Mouse (Mus musculus) intestine, embryonic 14.5 days (tissue): Measurements from ENCODE around the gene Grem2. TPM values are rescaled to one million over a fixed set of nuclear protein-coding genes. Genes with fewer than 3 reads are reported as not detected.

ENCODE experiments used
- ATAC-seq: fragments of 200-750 bp; cut with Nextera tagmentation; replicated peaks from 2 replicates; pipeline ENCODE4 v1.8.0; 2017; ENCODE audit warnings: low read depth, moderate number of reproducible peaks, moderate TSS enrichment, moderate library complexity; ENCODE audit not compliant: low FRiP score, low TSS enrichment
- DNase-seq: peaks from one replicate; pipeline ENCODE4 v3.0.0-alpha.2; 2018; ENCODE audit warnings: low spot score
- H3K27ac ChIP-seq: fragments of 300-500 bp; sonication (generic); 2 replicates; pipeline ENCODE4 v1.5.1; 2014; ENCODE audit warnings: low read depth, mild to moderate bottlenecking, control low read depth
- H3K27me3 ChIP-seq: fragments of 300-500 bp; sonication (generic); replicated peaks from 2 replicates; pipeline ENCODE4 v1.6.1; 2014; ENCODE audit warnings: low read length, control low read depth; ENCODE audit not compliant: control insufficient read depth, insufficient read depth
- H3K36me3 ChIP-seq: fragments of 300-500 bp; sonication (generic); 2 replicates; pipeline ENCODE4 v1.6.1; 2014; ENCODE audit warnings: low read length, control low read depth; ENCODE audit not compliant: control insufficient read depth, insufficient read depth
- H3K4me1 ChIP-seq: fragments of 300-500 bp; sonication (generic); replicated peaks from 2 replicates; pipeline ENCODE4 v1.6.1; 2014; ENCODE audit warnings: low read length, control low read depth, mixed read lengths; ENCODE audit not compliant: control insufficient read depth, insufficient read depth
- H3K4me2 ChIP-seq: fragments of 300-500 bp; sonication (generic); 2 replicates; pipeline ENCODE4 v1.6.1; 2014; ENCODE audit warnings: low read length
- H3K4me3 ChIP-seq: fragments of 300-500 bp; sonication (generic); 2 replicates; pipeline ENCODE4 v1.5.1; 2014; ENCODE audit warnings: low read depth, low read length, control low read depth, mixed read lengths
- H3K9ac ChIP-seq: fragments of 300-500 bp; sonication (generic); 2 replicates; pipeline ENCODE4 v1.6.1; 2014; ENCODE audit warnings: mild to moderate bottlenecking, low read length
- H3K9me3 ChIP-seq: fragments of 300-500 bp; sonication (generic); 2 replicates; pipeline ENCODE4 v1.6.1; 2016; ENCODE audit warnings: low read length, control low read depth; ENCODE audit not compliant: control insufficient read depth
- WGBS: fragments of 180-500 bp; shearing (Covaris S2); extraction: QIAGEN DNeasy Blood & Tissue Kit; methylation state at CpG from one replicate; pipeline ENCODE4 v1.1.7; 2014; 5-methylcytosine and 5-hydroxymethylcytosine counted together
- polyA plus RNA-seq: library from polyadenylated mRNA; unstranded; fragments of >200 nt; fragmentation: Nextera tagmentation; extraction: Ambion mirVana; gene quantifications from 2 replicates; pipeline ENCODE4 v1.2.1, GENCODE M21; 2014

Gene Grem2
- polyA plus RNA-seq, 1 experiment from 2014 or later, result 3.6 TPM

GRCm38 (mm10) chr1:174844786-174845185 lies 76.8 kb downstream of the Grem2 start:
- ATAC-seq, result no peak
- Histone ChIP-seq H3K4me3 (no peak overlapping the region), H3K9ac (no peak overlapping the region), H3K4me1 (no peaks in the 10 kb centered on the region), H3K9me3 (no peaks in the 10 kb centered on the region), H3K36me3 (no peaks in the 10 kb centered on the region), H3K27me3 (no peaks in the 10 kb centered on the region), H3K27ac (no peak overlapping the region), H3K4me2 (no peak overlapping the region)
- WGBS, result 81% methylated on average over 6 of the region's 6 CpGs
- DNase-seq, result no peak

DNA sequence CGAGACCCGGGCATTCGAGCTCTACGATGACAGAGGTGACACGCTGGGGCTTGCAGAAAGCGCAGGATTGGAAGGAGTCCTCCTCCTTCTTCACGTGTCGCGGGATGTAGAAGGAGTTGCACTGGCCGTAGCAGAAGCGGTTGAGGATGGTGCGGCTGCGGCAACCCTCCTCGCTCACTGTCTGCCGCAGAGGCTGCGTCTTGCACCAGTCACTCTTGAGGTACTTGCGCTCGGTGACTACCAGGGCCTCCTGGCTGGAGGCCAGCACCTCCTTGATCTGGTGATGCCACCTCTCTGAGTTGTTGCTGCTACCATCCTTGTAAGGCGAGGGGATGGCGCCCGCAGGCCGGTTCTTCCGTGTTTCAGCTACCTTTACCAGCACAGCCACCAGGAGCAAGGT lies 84.8 kb downstream of the Grem2 start:
- no peaks in the 10 kb centered on the region for H3K27me3 ChIP-seq
- WGBS, result 96% methylated on average over 23 of the region's 23 CpGs
- DNase-seq (no peak), ATAC-seq (no peak)
- no peak overlapping the region for H3K4me3 ChIP-seq
- H3K27ac ChIP-seq, result no peak overlapping the region
- H3K9me3 ChIP-seq, result 0 out of 2 replicates have a peak, but pooled peaks cover 3% of the 10 kb centered on the region
- no peak overlapping the region for H3K9ac ChIP-seq
- H3K4me1 ChIP-seq, result no peaks in the 10 kb centered on the region
- H3K36me3 ChIP-seq, result no peaks in the 10 kb centered on the region
- H3K4me2 ChIP-seq, result no peak overlapping the region

- WGBS, result 23% methylated on average over 8 of the region's 8 CpGs
- no peaks in the 10 kb centered on the region for H3K27me3 ChIP-seq
Measured at GRCm38 (mm10) chr1:174826562-174826961, 95.1 kb downstream of the Grem2 start.

GRCm38 (mm10) chr1:174811846-174812245 lies 109.8 kb downstream of the Grem2 start:
- H3K27ac ChIP-seq, result no peak overlapping the region
- H3K9ac ChIP-seq, result no peak overlapping the region
- H3K27me3 ChIP-seq, result no peaks in the 10 kb centered on the region
- no peak overlapping the region for H3K4me2 ChIP-seq
- H3K4me3 ChIP-seq, result no peak overlapping the region
- no peaks in the 10 kb centered on the region for H3K4me1 ChIP-seq
- DNase-seq, result no peak
- 66% methylated on average over 4 of the region's 4 CpGs for whole genome bisulfite sequencing
- no peak for ATAC-seq
- no peaks in the 10 kb centered on the region for H3K36me3 ChIP-seq
- no peaks in the 10 kb centered on the region for H3K9me3 ChIP-seq

More at GRCm38 (mm10) chr1:174826562-174826961, 95.1 kb downstream of the Grem2 start:
- no peak for ATAC-seq
- no peaks in the 10 kb centered on the region for H3K36me3 ChIP-seq
- no peaks in the 10 kb centered on the region for H3K4me1 ChIP-seq
- no peak overlapping the region for H3K27ac ChIP-seq
- no peak overlapping the region for H3K9ac ChIP-seq
- DNase-seq, result no peak
- no peak overlapping the region for H3K4me3 ChIP-seq
- no peaks in the 10 kb centered on the region for H3K9me3 ChIP-seq
- no peak overlapping the region for H3K4me2 ChIP-seq

- DNase-seq, result no peak
- Histone ChIP-seq H3K4me3 (no peak overlapping the region), H3K4me1 (no peaks in the 10 kb centered on the region), H3K9ac (no peak overlapping the region), H3K9me3 (no peaks in the 10 kb centered on the region), H3K4me2 (no peak overlapping the region), H3K27ac (no peak overlapping the region), H3K27me3 (no peaks in the 10 kb centered on the region), H3K36me3 (no peaks in the 10 kb centered on the region)
- ATAC-seq, result no peak
- 87% methylated on average over 2 of the region's 2 CpGs for WGBS
Measured at GRCm38 (mm10) chr1:174788617-174789016, 133.0 kb downstream of the Grem2 start.
